Mouse (Mus musculus) layer of hippocampus, adult 2 months (tissue): Measurements from ENCODE around the gene Ppp3r1. TPM values are rescaled to one million over a fixed set of nuclear protein-coding genes. Genes with fewer than 3 reads are reported as not detected.

Source experiments
- DNase-seq, 2 experiments: peaks; one replicate each; pipeline ENCODE4 v3.0.0; 2022; ENCODE audit warnings: low spot score in 2 of 2
- H3K27ac ChIP-seq: fragments of 200-600 bp; 2 replicates; pipeline ENCODE4 v1.8.1; 2022
- H3K4me3 ChIP-seq: fragments of 200-600 bp; 2 replicates; pipeline ENCODE4 v1.8.1; 2022; ENCODE audit warnings: mild to moderate bottlenecking
- CTCF ChIP-seq: fragments of 200-600 bp; conservative IDR thresholded peaks from 2 replicates; pipeline ENCODE4 v1.8.1; 2022; ENCODE audit warnings: antibody characterized with exemption, mild to moderate bottlenecking, moderate library complexity
- total RNA-seq, 2 experiments: library from RNA; stranded (reverse); gene quantifications; 2 replicates each; pipeline ENCODE4 v1.2.3; 2021

The Ppp3r1 gene
- total RNA-seq, 2 experiments from 2014 or later = 877 to 906 TPM

DNA sequence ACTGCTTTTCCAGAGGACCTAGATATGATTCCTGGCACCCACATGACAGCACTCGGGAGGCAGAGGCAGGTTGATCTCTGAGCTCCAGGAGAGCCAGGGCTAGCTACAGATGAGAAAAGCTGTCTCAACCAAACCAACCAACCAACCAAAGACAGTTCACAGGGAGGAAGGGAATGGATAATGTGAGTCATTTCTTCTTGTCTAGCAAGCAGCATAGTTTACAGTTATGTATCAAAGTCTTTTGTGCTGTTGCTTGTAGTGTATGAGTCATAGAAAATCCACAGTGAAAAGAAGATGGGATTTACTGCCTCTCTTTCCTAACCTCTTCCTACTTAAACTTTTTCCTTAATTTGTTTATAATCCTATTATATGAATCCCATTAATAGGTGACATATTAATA, 17.6 kb downstream of the Ppp3r1 start:
- no peak overlapping the region for H3K4me3 ChIP-seq
- no peak for TF ChIP-seq CTCF
- H3K27ac ChIP-seq = no peak overlapping the region
- no peak for DNase-seq

GRCm38 (mm10) chr11:17180753-17181152, 21.7 kb downstream of the Ppp3r1 start:
- Histone ChIP-seq H3K4me3 (no peak overlapping the region), H3K27ac (no peak overlapping the region)
- no peak for TF ChIP-seq CTCF
- no peak for DNase-seq

- DNase-seq = no peak
- no peak within 1 kb of the TSS for H3K27ac ChIP-seq
- H3K4me3 ChIP-seq = no peak within 1 kb of the TSS
- TF ChIP-seq CTCF = no peak
Observed at GRCm38 (mm10) chr11:17181807-17182206, 22.7 kb downstream of the Ppp3r1 start, which contains the start of gene Wdr92. Gene Wdr92 (plus strand): TSS chr11:17182107.

DNA sequence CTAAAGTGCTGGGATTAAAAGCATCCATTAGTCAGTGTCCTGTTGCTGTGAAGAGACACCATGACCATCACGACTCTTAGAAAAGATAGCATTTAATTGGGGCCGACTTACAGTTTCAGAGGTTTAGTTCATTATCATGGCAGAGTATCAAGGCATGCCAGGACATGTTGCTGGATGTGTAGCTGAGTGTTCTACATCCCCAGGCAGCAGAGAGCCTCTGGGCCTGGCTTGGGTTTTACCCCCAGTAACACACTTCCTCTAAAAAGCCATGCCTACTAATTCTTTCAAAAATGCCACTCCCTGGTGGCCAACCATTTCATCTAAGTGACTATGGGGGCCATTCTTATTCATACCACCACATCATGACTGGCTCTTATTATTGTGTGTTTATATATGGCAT, 24.1 kb downstream of the Ppp3r1 start:
- no peak for TF ChIP-seq CTCF
- no peak for DNase-seq
- H3K4me3 ChIP-seq = no peak overlapping the region
- no peak overlapping the region for H3K27ac ChIP-seq

DNA sequence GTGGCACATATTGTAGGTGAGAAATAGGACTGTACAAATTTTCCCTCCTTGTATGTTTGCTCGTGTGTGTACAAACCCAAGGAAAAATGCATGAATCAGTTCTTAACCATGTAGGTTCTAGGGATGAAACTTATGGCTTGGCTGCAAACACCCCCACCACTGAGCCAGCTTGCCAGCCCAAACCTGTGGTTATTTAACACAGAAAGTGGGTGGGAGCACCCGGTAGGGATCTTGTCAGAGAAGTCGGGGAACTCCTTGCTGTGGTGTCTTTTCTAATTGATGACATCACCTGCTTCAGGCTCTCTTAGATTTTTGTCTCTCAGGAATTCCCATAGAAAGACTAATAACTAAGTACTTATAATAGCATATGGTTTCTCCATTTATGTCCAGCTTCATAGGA, 28.6 kb downstream of the Ppp3r1 start:
- Histone ChIP-seq H3K27ac (no peak overlapping the region), H3K4me3 (no peak overlapping the region)
- no peak for TF ChIP-seq CTCF
- DNase-seq = no peak

- Histone ChIP-seq H3K27ac (no peak overlapping the region), H3K4me3 (no peak overlapping the region)
- no peak for DNase-seq
- no peak for TF ChIP-seq CTCF
Observed at GRCm38 (mm10) chr11:17188786-17189185, 29.7 kb downstream of the Ppp3r1 start.

DNA sequence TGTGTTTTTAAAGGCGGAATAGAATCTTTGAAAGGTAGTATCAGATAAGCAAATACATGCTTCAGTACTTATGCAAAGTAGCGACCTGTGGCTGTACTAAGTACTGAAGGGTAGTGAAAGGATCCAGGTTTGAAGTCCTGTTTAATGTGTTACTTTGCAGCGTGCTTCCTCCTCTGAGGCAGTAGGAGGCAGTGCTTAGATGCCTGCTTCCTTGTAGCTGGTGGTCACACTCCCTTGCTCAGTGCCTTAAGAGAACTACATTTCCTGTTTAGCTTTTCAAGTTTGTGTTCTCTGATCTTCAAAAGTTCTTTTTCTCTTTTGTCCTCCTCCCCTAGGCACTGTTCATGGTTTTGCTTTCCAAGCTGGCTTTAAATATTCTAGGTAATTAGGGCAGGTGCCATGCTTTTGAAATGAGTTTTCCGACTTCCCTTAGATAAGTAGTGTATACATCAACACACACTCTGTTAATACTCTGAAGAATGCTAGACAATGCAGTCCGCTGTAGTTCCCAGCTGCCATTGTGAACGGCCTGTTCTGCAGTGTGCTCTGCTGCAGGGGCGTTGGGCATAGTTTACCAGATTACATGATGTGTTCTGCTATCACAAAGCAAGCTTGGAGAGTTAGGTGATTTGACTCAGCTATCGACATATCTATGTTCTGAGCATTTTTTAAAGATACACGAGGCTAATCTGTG, 33.2 kb downstream of the Ppp3r1 start:
- peak overlapping the region; percentile 33; the same call in 1 of the 2 replicates for H3K27ac ChIP-seq
- no peak overlapping the region for H3K4me3 ChIP-seq
- DNase-seq = no peak
- peak; percentile 57 for TF ChIP-seq CTCF

GRCm38 (mm10) chr11:17199170-17199569, 40.1 kb downstream of the Ppp3r1 start:
- no peak for DNase-seq
- no peak overlapping the region for H3K27ac ChIP-seq
- TF ChIP-seq CTCF = no peak
- H3K4me3 ChIP-seq = no peak overlapping the region

GRCm38 (mm10) chr11:17199840-17200501, 40.9 kb downstream of the Ppp3r1 start:
- TF ChIP-seq CTCF = no peak
- DNase-seq = no peak
- no peak overlapping the region for H3K27ac ChIP-seq
- H3K4me3 ChIP-seq = no peak overlapping the region

DNA sequence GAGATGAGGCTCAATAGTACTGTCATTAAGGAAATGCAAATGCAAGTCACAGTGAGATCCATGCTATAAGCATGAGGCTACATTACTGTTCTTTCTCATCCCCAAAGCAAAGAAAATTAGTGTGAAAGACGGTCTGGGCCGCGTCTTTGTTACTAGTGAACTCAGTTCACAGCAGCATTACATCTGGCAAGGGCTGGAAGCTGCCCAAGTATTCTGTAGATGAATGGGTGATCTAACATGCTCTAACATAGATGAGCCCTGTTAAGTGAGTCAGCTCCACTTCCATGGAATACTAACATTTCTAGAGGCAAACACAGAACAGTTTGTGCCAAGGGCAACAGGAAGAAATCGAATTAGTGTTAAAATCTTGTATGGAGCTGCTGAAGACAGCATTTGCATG, 41.9 kb downstream of the Ppp3r1 start:
- Histone ChIP-seq H3K27ac (no peak overlapping the region), H3K4me3 (no peak overlapping the region)
- TF ChIP-seq CTCF = no peak
- DNase-seq = no peak

GRCm38 (mm10) chr11:17202481-17202880, 43.4 kb downstream of the Ppp3r1 start:
- Histone ChIP-seq H3K27ac (peak overlapping the region; percentile 18; the same call in 1 of the 2 replicates), H3K4me3 (no peak overlapping the region)
- TF ChIP-seq CTCF = no peak
- DNase-seq = no peak

GRCm38 (mm10) chr11:17211258-17212140, 52.4 kb downstream of the Ppp3r1 start, which contains the start of gene Pno1:
Gene Pno1 (minus strand): TSS chr11:17211568.
- no peak for TF ChIP-seq CTCF
- peak within 1 kb of the TSS; percentile 99 for H3K27ac ChIP-seq
- H3K4me3 ChIP-seq = peak within 1 kb of the TSS; percentile 100
- peak; percentile 94 to 96 for DNase-seq

GRCm38 (mm10) chr11:17212141-17212495, 53.1 kb downstream of the Ppp3r1 start:
- peak overlapping the region; percentile 100 for H3K4me3 ChIP-seq
- H3K27ac ChIP-seq = peak overlapping the region; percentile 99
- no peak for TF ChIP-seq CTCF
- peak; percentile 13 to 23 for DNase-seq
